Mouse (Mus musculus) T-helper 1 cell (primary cell): ENCODE measurements at regions not wholly inside any gene's neighbourhood (a gene's known extent, or its start where the extent isn't known, plus 50 kb on each side); places are given as distances from the start of the nearest gene placed in this dataset.
"Not testable (repeated sequence)": the region's sequence is repeated elsewhere in the genome, so short reads cannot be mapped to it uniquely, and the experiment has no call there.

ENCODE experiments used
- in situ Hi-C: fragments of 300-600 bp; cut with MboI, MseI; formaldehyde crosslinking; loops from one replicate; pipeline ENCODE4 v1.15.1; 2025; ENCODE audit warnings: high pct_unique_total_duplicates

DNA sequence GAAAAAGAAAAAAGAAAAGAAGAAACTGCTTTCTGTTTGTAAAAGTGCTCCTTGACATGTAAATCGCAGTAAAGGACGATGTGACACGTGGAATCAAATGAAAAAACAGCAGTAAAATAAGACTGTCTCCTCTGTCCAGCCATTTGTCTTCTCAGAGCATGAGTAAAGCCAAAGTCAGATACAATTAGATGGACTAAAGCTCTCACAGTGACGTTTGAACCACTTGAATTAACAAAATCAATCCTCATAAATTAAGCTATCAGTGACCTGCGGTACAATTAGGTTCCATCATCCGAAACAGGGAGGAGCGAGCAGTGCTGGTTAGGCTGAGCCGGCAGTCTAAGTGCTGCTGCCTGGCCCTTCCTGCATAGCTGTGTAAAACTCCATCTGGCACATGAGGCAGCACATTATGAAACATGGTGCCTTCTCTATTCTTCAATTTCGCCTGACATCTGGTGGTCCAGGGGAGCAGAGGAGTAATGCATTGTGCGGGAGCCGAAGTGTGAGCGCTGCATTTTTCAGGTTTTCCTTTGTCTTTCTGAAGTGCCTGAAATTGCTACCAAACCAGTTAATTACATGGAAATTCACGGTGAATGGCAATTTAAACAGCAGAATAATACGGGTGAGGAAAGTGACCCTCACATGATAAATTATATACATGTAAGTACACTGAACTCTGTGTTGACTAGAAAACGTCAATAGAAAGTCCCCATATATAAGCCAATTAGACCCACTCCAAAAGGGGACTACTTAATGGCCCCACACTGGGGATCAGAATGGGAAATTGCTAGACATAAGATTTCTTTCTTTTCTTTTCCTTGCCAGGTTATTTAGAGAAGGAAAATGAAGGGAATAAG lies 118.1 kb downstream of the Mmrn1 start:
- in situ Hi-C loops: no loop called here

DNA sequence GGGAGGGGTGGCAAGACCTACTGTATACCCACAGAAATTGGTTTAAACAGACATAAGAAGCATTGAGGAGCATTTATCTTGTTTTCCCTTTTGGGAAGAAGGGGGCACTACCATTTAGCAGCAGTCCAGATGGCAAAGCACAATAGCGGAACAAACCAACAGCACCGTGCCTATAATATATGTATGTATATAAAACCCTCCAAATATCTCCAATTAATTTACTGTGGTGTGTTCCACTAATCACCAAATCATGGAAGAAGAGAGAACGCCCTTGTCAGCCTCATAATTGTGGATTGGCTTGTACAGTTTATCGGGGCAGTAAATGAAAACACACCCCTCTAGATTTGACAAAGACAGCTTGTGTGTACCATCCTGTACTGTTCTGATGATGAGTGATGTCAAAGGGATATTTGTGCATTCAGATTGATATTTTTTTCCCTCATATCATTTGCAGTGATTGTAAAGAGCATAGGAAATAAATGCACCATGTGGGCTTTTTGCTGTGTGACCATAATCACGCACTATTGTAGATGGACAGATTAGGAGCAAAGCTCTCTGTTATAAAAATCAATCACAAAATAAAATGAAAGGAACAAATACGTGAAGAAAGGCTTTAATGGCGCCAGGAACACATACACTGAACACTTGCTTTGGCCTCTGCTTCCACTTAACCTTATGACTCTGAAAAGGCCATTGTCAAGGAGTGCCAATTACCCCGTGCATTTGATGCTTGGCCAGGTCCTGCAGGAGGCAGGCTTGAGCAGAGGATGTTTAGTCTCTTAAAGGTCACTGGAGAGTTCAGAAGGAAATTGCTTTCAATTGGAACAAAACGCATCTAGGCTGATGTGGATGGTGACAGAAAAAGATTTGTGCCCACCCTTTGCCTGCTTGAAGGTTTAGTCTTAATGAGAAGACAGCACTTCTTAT lies 119.0 kb downstream of the Mmrn1 start:
- in situ Hi-C loops: no loop called here

DNA sequence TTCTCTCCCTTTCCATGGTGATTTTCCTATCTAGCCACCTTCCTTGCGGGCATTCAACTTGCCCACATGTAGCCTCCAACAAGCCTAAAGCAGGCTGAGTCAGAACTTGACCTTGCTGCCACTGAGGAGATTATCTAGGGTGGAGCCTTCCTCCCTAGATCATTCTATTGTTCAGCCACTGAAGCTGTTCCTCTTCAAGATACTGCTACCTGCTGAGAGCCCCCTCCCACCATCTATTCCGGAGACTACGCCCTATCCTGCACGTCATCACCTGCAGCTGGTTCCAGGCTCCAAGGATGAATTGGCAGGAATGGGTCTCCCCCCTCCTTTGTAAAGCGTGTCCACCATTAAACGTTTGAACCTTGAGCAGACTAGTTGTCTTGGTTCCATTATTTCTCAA lies 122.9 kb downstream of the Mmrn1 start:
- in situ Hi-C loops: not testable (repeated sequence)

DNA sequence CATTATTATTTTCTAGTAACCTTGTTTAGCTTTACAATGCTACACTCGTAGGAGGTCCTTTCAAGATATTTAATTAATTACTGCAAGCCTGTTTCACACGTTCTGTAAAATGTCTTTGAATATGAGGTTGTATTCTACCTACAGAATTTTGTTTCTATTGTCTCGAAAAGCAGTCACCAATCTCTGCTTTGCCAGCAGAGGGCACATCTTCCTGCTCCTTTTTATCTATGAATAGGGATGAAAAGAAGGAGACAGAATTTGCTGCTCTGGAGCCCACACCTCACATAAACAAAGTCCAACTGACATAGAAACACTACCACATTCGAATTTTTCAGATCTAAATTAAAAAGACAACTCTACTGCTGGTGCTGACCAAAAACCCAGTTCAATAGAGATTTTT lies 117.0 kb upstream of the Ccser1 start:
- in situ Hi-C loops: loop anchor here (10.0 kb wide), 1 partner anchor 162 kb away; no protein-coding TSS in a partner anchor

DNA sequence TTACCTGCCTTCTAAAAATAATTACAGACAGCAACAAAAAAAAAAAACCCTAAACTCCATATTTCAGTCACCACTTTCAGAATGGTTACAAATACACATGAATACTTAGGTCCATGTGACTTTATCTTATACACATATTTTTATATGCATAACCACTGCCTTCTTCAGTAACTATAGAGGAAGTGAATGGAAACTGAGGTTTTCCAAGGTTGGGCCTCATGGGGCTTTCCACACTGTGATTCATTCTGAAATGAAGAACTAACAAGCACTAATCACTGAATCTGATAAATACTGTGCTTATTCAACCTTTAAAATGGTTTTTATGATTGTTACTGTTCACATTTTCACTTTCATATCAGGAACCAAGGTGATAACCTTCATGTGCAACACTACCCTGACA lies 114.4 kb upstream of the Ccser1 start:
- in situ Hi-C loops: loop anchor here (10.0 kb wide), 1 partner anchor 159 kb away; no protein-coding TSS in a partner anchor

DNA sequence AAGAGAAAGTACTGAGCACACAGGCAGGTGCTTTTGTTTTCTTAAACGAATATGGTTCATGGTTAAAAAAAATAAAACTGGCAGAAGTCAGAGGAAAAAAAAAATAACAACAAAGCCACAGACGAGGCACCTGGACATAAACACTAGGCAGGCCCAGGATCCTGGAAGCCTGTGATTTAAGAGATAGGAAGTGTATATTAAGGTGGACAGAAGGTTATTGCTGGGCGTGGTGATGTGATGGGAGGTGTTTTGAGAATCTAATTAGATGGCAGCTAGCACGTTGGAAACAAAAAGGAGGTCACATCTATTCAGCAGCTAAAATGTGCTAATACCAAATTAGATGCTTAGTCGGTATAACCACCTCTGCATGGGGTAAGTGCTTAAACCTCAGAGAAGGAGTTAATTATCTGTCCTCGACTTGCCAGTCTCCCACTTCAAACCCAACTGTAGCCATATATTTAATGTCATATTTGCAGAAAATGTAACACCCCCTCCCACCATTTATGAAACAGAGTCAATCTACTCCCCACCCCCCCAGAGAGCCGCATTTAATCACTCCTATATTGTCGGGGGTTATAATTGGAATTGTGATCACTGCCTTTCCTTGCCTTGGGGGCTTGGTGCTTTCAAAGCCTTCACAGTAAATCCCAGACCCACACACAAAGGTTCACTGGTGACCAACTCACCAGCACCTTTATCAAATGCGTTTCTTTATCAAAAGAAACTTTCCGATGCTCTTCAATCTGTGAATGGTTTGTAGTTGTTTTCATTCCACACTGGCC lies 113.4 kb upstream of the Ccser1 start:
- in situ Hi-C loops: loop anchor here (10.0 kb wide), 1 partner anchor 158 kb away; no protein-coding TSS in a partner anchor

DNA sequence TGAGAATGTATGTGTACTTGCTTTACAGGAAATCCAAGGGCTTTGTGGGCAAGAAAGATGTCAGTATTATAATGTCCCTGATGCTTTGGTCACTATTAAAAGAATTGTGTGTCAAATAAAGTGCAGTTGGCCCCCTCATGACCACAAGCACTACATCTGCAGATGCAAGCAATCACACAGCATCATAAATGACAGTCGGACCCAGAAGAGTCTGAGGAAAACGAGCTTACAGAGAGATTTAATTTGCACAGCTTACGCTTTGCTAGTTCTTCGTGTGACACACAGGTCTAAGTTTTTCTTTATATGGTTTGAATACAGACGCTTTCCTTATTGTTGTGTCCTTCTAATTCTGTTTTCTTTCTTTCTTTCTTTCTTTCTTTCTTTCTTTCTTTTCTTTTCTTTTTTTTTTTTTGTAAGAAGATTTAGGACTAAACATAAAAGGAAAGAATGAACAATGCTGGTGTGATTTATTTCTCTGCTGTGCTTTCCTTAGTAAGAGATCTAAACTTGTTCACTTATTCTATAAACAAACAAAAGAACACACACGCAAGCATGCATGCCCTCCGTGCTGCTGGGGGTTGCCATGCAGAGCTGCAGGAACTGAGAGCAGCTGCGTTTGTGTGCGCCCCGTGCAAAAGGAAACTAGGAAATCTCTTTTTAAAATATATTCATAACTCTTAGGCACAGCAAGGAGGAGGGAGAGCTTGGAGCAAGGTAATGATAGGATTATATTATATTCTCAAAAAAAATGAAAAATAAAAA lies 112.6 kb upstream of the Ccser1 start:
- in situ Hi-C loops: loop anchor here (10.0 kb wide), 1 partner anchor 157 kb away; no protein-coding TSS in a partner anchor

DNA sequence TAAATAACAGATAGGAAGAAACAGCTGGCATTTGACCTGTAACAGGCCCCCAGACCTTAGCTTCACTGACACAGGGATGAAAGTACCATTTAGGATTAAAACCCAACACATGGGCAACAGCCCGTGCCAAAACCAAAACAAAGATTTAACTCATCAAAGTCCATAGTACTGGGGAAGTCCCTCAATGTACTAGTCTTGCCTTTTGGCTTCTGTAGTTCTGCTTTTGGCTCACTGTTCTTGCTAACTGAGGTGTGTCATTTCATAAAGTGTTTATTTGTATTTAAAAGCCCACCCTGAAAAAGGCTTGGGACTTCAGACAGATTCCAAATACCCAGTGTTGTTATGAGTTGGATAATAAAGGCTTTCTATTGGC lies 112.0 kb upstream of the Ccser1 start:
- in situ Hi-C loops: loop anchor here (10.0 kb wide), 1 partner anchor 157 kb away; no protein-coding TSS in a partner anchor

DNA sequence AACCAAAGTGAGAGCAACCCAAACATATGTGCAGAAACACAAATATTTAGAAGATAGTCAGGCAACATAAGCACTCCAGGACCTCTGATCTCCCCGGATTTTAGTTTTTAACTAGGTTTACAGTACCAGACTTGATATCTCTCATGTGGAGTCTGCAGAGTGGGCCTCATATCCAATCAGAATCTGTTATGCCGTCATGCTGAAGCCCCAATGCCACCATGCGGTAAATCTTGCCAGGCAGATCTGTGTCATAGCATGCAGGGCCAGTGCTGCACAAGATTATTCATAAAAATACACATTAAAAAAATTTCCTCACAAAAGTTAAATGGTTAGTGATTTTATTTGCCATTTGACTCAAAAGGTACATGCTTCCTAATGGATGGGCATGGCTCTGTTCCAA lies 106.9 kb upstream of the Ccser1 start:
- in situ Hi-C loops: loop anchor here (5.0 kb wide), 1 partner anchor 99 kb away; no protein-coding TSS in a partner anchor

DNA sequence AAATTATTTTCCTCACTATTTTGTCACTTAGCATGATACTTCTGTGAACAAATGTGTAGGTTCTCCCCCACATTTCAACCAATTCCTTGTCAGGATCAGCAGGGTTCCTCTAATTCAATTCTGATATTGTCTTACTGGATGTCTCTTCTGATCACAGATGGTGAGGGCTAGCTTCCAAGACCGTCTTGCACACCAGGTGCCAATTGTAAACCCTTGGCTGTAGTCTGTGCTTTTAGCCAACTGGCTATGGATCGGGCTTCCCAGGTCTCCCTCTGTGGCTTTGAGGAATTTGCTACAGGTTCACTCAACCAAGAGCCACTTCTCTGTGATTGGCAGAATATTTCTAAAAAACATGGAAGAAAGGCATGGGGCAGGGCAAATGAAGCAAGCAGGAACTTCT lies 106.3 kb upstream of the Ccser1 start:
- in situ Hi-C loops: loop anchor here (5.0 kb wide), 1 partner anchor 99 kb away; no protein-coding TSS in a partner anchor

DNA sequence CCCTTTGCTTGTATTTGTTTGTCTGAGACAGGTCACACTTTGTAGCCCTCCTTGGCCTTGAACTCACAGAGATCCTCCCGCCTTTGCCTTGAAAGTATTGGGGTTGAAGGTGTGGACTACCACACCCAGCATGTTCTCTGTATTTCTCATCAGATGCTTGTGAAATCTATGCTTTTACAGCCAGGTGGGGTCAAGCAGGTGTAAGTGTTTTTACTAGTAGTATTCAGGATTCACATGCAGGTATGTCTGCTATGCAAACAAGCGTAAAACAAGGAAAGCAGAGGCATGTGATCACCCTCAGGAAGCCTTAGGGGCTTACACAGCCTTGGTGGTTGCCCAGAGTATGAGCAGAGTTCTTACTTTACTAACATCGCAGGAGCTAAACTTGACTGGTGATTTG lies 105.4 kb upstream of the Ccser1 start:
- in situ Hi-C loops: loop anchor here (5.0 kb wide), 1 partner anchor 98 kb away; no protein-coding TSS in a partner anchor

DNA sequence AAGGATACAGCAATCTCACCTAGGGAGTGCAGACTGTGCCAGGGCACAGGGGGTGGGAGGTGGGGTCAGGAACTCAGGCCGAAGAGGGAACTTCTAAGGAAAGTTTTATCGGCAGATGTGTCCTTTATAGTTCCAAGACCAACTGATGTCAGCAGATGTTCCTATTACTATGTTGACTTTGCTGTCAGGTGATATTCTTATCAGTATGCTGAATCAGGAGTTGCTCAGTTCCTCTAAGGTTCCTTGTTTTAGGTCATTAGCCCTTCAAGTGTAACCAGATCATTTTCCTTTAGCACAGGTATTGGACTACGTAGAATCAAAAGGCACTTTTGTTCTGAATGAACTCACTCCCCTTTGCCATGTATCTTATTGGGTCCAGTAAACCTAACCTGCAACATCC lies 101.6 kb upstream of the Ccser1 start:
- in situ Hi-C loops: no loop called here

DNA sequence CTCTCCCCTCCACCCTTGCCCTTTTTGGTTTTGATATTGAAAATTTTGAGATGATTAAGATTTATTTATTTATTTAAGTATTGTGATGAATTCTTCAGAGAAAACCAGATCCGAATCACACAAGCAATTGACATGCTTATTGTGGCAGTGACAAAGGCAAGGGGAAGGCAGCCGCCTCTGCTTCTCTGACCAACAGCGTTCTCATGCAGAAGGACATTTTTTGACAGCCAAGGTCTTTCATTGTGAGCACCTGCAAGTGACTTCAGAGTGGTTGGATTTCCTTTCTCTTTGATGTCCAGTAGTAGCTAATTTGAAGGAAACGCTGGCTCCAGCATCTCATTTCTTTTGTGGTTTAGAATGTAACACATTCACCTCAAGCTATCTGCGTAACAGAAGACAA lies 99.5 kb upstream of the Ccser1 start:
- in situ Hi-C loops: no loop called here

DNA sequence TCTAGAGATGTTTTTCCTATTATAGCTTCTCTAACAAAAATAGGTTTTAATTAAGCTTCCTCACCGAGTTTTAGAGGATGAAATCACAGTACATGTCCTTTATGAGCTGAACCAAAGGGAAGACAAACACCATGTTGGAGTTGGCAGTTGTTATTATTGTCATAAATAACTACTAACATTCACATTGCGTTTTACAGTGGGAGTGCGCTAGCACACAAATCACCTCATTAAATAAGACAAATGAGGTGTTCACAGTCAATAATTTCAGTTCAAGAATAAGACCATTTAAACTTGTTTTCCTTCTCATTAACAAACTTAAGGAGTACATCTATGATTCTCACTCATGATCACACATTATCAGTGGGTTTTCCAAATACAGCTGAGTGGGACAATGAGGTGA lies 96.8 kb upstream of the Ccser1 start:
- in situ Hi-C loops: no loop called here

DNA sequence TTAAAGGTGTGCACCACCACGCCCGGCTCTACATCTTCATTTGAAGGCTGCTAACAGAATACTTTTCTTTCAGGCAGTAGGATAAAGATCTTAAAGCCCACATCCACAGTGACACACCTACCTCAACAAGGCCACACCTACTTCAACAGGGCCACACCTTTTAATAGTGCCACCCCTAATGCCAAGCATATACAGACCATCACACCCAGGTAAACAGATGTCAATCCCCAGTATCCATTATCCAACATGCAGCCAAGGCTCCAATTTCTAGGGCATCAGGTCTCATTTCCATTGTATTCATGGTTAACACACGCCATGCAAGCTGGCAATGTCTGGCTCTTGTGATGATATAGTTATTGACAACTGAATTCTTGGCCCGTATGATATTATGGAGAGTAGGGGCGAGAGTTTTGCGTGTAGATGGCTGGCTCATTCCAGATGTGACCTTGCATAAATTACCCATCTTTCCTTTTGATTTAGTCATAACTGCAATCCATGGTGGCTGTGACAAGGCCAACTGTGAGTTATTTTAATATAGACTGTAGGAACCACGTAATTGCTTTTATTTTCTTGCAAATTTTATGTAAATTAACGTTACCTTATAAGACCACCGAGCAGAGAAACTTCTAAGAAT lies 80.7 kb upstream of the Ccser1 start:
- in situ Hi-C loops: no loop called here

DNA sequence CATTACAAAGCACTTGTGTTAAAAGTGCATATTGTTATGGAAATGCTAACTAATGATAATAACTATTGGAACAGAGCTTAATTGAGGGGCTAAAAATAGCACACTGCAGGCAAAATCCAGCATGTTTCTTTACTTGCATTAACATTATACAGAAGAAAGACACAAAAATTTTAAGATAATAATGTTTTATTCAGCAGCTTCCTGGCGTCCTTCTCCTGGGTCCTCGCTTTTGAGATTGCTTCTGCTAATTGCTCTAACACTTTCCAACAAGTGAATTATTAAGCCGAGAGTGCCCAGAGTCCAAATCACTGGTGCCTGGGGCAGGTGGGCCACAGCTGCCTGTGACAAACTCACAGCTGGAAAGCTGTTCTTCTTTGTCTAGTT lies 80.2 kb upstream of the Ccser1 start:
- in situ Hi-C loops: no loop called here

DNA sequence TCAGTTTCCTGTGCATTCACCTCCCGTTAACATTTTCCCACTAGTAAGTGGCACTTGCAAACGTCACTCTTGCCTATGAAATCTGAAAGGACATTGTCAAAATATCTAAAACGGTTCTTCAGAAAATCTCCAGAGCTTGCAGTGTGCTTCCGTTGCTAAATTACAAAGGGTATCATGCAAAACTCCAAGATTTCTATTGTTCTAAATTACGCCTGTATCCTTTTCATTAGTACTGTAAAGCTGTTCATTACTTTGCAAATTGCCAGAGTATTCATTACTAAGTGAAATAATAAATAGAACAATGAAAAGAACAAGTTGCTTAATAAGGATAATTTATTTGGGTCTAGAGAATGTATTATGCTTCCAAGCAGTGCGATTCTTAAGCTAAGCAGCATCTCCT lies 78.2 kb upstream of the Ccser1 start:
- in situ Hi-C loops: no loop called here

DNA sequence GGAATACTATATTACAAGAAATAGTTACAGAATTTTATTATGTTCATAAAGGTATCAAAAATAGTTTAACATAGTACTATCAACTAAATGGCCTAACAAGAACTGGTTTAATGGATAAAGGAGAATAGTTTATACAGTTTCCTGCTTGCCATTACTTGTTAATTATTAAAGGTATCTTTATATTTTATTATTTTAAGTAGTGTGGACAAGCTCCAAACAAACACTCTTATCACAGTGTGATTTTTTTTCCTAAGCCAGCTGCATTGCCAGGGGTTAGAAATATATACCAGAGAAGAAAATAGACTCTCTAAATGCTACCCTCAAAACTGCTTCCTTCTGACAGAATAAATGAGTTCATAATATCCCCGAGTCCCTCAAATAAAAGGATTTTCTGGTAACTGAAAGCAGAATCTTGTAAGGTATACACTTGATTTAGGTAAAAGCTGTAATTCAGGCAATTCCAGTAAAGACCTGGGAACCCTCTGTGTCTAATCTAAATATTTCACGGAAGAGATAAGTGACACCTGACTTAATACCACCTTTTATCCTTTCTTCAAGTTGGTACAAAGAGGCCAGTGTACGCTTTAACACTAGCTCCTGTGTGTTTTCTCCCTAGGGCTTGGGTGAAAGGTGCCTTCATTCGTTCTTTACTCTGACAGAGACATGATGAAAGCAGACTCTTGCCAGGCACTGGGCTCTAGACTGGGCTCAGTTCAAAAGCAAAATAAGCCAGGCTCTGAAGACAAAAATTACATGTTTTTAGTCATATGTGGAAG lies 76.5 kb upstream of the Ccser1 start:
- in situ Hi-C loops: no loop called here

DNA sequence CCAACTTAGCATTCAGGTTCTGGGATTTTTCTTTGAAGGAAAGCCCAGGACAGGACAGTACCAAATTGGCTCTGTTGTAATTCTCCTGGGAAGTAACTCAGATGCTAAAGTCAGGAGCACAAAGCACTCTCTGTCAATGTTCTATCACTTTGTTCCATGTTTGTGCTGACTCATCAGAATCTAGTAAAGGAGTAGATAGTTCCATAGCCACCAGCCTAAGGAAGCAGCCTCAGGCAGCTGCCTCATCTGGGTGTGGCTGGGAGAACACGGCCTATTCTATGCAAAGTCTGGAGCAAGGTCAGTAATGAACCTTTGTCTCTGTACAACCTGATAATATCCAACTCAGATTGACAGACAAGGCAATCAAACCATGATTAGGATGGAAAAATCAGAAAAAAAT lies 64.9 kb upstream of the Ccser1 start:
- in situ Hi-C loops: no loop called here
